Mouse (Mus musculus): ENCODE data around the gene Efnb2.

Gene Efnb2

DNA sequence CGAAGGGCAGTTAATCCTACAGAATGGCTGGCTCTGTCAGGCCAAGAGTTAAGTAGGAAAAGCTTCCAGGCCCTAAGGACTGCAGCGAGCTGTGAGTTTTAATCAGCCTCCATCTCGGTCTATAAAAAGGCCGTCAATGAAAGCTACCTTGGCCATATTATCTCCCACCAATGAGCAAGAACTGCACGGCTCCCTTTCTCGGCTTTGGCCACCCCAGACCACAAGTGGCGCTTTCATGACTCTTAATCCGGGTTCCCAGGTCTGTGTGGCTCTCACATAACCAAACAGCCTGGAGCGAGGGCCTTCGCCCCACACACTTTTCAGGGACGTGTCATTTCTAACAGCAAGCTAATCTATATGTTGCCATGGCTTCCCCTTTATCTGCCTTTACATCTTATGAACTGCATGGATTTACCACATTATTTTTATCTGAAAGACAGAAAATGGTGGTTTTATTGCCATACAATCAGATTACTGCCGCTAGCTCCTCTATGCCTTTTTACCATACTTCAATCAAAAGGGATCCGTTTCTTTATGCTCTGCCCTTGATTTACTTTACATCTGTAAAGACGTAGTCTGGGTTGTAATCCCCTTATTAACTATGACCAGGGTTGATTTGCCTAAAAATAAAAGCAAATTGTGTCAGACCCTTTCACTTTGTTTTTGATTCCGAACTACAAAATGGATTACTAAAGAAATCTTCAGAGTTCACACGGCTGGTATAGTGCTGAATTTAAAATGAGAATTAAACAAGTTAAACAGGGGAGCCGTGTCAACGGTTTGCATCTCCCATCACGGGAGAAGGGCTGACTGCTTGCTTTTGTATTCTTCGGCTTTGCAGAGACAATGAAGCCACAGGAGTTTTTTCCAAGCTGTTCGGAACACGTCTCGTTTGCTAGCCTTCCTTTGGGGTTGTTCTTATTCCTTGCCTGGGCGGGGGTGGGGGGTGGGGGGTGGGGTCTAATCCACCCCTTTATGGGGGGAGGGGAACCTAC, 5.4 kb downstream of the Efnb2 start:
- DNase-seq, result no peak

DNA sequence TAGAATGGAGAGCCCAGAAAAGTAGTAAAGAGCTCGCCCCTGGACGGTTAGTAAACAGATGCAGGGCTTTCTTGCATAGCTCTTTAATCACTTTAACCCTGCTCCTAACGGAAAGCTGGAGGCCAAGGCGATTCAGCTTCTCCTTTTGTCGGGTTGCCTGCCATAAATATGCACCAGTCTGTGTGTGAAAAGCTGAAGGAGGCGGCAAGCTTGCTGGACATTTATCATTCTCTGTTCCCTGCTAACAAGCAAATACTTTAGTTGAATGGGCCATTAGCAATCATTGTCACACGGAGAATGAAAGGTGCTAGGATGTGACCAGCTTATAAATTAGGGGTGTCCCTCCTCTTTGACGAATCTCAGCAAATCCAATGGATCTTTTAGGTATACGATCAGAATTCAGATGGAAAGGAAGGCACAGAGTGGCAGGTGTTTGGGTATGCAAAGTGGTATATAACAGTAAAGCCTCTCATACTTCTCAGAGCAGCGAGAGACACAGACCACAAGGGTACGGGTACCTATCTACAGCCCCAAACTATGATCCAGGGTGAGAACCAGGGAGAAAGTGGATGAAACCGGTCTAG, 7.0 kb downstream of the Efnb2 start:
- DNase-seq, result no peak

DNA sequence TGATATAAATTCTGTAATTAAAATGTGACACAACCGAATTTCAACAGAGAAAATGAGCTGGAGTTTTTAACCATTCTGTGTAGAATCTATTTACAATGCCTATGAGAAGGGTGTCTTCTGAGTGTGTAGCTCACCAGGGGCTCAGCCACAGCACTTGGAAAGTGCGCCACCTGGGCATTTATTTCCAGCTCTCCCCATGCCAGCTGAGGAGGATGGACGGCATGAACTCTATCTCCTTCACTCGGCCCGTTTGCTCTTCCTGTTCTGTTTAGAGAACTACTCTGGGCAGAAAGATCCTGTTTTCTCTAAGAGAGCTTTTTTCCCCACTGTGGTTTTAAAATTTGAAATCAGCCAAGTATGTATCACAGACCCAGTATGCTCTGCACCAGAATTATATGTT, 7.7 kb downstream of the Efnb2 start:
- DNase-seq, result no peak

DNA sequence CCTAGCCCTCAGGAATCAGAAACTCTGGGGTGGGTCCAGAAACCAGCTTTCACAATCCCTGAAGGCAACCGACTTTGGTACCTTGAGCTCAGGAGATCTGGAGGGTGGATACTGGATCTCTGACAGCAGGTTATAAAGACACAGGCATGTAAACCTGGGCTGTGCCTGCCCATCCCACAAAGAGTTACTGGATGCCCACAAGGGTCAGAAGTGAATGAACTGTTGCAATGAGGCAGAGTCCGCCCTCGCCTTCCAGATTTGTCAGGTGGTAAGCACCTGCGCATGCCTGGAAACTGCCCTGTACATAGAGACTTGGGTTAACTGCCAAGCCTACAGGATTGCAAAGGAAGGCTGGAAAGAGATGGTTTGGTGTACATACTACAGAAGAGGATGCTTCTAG, 8.7 kb downstream of the Efnb2 start:
- DNase-seq, result no peak

DNA sequence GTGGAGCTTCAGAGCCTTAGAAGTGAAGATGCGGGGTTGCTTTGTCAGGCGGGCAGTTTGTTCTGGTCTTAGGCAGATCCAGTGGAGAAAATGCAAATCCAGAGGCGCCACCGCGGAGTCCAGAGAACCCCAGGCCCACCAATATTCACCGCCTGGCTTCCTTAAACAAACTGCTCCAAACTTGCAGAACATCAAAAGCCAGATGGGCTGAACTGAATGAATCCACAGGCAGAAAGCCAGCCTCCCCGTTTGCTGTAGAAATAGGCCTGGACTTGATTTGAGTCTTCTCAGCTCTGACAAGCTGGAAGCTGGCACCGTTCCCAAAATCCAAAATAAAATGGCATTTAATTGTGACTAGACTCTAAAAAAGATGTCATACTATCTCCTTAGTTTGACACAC, 11.1 kb downstream of the Efnb2 start:
- DNase-seq, result peak; percentile 57

DNA sequence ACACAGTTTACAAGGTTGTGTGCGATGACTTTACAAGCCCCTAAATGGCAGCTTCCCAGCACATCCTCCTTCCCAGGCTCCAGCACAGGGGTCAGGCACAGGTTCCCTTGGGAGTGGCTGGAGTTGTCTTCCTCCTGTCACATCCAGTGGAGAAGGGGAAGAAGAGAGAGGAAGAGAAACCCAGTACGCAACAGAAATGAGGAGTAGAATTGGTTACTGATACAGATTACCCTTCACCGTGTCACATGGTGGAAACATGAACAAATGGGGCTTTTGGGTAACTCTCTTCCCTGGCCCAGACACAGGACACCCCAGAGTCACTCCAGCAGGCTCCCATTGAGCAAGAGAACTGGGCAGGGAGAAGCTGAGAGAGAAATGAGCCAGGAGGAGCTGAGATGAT, 11.5 kb downstream of the Efnb2 start:
- no peak for DNase-seq

DNA sequence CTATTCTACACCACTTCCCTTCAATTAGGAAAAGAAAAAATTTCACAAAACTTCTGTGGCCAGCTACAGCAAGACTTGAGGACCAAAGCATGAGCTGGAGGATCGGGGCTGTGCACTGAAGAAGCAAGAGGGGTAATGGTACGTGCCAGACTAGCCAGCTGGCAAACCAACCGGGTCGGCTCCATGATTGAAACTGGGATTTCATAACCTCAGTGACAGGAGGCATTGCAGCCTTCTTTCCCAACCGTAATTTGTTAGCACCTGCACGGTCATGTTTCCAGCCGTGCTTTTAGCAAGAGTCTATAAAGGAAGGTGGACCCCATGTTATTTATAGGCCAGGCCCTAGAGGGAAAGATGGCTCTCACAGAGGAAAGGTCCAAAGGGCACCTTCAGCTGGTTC, 12.4 kb downstream of the Efnb2 start:
- DNase-seq, result no peak

DNA sequence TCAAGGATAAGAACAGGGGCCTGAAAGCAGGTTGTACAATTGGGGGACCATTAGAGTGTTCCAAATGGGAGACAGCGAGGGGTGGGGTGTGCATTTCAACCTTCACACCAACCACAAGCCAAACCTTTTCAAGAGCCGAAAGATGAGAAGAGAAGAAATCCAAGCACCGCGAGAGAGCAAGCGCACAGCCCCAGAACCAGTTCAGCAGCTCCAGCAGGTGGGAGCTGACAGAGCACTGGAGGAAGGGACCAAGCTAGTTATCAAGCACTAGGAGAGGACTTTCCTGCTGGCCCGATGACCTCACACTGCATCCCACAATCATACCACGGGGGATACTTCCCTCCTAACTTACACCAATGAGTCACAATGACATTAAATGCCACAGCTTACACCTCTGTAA, 13.2 kb downstream of the Efnb2 start:
- no peak for DNase-seq

DNA sequence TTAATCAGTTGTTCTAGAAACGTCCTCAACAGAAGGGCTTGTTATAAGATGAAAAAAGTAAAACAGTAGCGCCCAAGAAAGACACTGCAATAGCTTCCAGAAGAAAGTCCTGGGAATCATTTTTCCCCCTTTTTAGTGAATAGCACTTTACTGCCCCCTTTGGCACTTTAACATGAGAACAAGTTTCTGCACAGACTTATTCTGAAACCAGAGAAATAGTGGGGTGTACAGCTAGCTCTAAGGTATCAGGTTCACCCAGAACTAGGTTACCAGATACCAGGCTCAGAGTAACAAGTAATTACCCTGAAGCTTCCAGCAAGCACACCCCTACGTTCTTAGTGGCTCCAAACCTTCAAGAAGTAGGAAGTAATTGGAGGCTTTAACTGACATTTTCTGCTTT, 13.7 kb downstream of the Efnb2 start:
- no peak for DNase-seq

DNA sequence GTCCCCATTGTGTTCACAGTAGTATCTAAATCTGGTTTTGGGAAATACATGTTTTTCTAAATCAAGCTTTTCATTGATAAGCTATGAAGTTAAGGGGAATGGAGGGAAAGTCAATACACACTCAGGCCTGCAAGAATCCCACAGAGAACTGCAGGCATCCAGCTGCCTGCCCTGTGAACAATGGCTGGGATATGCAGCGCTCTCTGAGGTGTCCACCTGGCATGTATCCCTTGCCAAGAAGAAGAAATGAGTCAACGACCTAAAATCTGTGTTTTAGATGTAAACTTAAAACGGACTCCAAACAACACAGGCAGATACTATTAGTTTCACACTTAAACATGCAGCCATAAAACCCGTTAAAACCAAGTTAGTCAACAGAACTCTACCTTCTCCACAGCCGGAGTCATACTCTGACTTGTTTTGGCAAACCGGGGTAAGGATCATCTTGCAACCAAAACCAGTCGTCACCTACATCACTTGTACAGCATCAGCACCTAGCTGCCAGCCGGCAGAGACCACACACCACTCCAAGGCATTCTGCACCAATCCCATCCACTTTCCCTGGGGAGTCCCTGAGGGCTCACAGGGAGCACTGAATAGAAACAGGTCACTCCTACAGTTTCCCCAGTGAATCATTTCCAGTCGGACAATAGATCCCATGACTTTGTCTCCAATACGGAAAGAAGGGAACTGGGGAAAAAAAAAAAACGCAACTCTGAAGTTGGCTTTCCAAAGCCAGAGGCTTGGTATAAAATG, 16.7 kb downstream of the Efnb2 start:
- no peak for DNase-seq

DNA sequence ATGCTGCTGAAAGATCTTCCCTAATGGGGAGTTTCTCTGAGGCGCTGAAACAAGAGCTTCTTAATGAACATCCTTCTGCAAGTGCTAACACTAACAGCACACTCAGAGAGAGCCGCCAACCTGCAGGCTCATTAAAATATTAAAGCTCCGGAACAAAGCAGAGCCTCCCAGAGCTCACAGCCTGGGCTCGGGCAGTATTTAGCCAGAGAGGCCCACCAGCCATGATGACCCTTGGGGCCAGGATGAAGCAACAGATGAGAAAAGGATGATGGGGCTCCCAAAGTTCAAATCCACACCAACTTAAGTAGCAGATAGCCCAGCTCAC, 20.8 kb downstream of the Efnb2 start:
- DNase-seq, result no peak

DNA sequence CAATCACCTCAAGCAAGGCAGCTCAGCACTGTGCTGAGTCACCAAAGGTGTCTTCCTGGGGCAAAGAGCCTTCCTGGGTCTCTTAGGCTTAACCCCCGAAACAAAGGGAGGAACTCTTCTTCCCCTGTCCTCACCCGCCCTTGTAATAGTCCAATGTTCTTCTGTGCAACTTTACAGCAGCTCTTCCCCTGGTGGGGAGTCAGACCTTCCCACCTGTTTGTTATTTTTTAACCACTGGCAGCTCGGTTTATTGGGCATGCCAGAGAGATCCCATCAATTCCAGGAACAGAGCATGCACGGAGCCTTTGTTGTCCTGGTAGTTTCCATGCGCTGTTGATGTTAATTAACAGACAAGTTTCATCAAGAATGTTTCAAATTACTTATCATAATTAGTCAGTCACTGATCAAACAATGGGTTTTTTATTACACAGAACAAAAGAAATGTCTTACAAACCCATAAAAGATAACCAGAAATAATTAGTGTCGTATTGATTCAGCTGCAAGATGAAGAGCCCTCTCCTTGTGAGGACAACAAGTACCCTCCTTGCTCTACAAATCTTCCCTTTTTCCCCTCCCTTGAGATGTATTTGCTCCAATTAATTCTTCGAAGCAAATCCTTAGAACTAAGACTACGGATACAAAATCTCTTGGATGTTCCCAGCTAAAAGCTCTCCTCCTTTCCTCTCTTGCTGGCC, 21.3 kb downstream of the Efnb2 start:
- no peak for DNase-seq

DNA sequence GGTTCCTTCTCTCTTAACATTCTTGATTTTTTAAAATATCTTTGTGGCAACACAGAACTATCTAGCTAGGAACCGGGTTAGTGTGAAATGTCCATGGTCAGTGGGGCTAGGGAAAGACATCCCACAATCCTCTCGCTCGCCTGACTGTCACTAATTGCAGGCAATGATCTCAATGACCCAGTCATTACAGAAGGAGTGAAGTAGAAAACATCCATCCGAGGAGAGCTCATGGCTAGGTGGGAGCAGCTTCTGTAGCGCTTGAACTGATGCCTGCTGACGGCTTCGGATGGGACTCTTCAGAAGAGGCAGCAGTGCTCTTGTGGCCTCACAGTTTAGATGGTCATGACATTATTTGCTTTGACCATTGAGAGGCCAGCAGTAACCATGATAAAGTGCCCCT, 29.6 kb downstream of the Efnb2 start:
- DNase-seq, result no peak

DNA sequence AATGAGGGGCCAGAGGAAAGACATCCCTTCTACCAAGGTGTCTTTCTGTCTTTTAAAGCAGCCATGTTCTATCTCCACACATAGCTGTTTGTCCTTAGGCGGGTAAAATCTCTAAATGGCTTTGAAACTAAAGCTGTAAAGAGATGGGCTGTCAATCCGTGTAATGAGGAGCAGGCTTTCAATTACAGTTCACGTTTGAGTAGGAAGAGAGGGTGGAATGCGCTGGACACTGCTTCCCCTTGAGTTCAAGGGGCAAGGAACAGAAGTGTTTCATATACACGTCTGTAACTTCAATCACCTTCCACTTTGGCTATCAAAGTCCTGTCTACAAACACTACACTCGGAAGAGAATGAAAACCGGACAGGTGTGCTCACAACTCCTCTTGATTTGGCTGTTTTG, 37.0 kb downstream of the Efnb2 start:
- DNase-seq, result no peak

DNA sequence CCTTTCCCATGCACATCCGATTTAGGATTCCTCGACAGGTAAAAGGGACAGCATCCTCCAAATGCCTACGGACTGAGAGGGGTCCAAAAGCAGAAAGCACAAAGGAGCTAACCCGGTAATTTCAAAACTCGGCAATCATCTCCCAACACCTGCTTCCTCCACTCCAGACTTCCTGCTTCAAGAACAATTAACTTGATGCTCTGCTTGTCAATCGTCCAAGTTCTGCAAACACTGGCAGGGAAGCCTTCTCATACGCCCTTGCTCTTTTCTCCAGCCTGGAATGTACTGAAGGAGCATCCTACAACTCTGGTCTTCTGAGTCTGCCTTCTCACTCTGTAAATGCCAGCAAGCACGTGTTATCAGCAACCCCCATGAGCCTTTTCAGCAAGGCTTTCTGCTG, 37.6 kb downstream of the Efnb2 start:
- DNase-seq, result peak; percentile 45

DNA sequence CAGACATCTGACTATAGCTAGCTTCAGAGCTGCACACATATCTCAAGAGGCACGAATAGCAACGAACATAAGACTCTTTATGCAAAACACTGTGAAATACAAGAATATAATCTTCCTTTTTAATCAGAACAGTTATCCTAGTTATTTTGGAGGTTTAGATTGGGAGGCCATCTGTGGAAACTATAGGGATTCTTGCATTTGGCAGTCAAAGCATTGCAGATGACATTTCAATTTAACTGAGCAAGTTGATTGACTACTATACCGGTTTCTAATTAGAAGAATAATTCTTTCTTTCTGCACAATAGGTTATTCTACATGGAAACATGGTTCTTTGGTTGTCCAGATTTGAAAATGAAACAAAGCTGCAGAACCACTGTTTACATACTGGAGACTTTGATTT, 38.6 kb downstream of the Efnb2 start:
- no peak for DNase-seq

DNA sequence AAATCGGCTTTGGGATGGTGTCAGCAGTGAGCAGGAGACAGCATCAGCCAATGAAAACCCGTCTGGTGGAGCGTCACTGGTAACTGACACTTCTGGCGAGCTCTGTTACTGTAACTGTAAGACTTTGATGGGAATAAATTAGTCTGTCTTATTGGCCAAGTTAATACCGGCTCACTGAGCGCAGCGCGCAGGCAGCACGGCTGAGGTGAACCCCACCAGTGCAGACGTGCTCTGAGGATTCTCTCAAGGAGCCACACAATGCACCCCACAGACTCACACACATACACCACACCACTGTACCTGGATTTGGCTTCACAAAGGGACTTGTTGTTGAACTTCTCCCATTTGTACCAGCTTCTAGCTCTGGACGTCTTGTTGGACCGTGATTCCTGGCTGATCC, 39.0 kb downstream of the Efnb2 start:
- no peak for DNase-seq

DNA sequence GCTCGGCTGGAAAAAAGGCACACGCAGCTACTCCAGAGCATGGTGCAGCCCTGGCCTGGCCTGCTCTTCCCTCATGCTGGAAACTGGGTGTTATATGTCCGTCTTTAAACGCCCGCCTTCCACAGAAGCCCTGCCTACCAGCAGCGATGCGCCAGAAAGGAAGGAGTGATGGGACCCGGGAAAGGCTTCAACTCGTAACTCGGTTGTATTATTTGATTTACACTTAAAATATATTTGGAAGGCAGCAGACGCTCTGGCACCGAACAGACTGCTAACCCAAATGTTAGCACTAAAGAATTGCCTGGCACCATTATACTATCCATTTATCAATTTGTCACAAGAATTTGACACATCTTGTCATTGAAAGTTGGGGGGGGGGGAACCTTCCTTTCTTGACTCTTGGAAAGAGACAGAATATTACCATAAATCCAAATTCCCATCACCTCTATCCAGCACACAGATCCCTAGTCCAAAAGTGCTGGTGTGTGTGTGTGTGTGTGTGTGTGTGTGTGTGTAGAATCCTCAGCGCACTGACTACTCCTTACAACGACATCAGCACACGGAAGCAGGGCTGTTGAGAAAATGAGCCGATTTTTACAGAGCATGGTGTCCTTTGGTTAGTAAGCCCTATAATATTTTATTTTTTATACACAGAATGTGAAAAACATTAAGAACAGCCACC, 39.7 kb downstream of the Efnb2 start:
- no peak for DNase-seq

DNA sequence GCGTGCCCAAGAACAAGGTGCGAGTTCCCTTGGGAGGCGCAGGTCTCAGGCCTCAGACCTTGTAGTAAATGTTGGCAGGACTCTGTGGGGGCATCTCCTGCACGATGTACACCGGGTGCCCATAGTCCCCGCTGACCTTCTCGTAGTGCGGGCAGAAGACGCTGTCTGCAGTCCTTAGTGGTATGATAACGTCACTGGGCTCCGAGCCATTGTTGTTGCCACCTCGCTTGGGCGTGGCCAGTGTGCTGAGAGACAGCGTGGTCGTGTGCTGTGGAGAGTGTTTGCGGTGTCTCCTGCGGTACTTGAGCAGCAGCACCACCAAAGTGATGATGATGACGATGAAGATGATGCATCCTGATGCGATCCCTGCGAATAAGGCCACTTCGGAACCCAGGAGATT, 40.5 kb downstream of the Efnb2 start:
- DNase-seq, result no peak

DNA sequence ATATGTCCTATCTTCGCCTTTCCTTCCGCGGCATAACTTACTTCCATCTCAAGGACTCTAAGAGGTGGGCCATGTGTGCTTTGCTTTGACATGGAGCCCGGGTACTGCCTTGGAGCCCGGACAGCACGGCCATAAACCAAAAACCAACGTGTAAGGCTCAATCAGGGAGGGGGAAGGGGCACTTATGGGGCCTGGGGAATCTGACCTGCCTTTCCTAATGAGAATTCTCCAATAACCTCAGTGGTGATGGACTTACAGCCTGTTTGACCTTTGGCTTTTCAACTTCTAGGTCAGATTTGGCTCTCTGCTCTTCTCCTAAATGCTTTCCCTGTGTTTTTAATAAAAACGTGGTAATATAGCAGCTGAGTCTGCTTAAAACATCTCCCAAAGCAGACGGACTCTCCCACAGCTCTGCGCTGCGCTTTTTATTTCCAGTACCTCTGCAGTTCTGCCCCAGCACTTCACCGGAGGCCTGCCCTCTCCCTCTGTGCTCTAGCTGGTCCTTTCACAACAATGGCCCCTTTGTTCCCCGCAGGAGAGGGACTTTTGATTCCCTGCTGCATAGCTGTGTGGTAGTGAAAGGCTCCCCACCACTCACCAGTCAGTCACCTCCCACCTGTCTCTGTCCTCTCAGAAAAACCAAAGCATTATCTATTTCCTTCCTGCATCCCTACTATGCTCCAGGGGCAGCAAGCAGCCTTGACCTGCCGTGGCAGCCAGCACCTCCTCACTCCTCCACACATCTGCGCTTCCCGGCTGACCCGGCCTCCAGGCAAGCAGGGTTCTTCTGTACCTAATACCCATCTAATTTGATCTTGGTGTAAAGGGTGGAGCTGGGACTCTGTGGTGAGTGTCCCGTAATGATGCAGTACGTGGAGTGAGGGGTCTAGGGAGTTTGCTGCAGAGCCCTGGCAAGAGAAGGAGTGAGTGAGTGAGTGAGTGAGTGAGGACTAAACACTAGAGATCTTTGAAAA, 41.5 kb downstream of the Efnb2 start:
- no peak for DNase-seq

DNA sequence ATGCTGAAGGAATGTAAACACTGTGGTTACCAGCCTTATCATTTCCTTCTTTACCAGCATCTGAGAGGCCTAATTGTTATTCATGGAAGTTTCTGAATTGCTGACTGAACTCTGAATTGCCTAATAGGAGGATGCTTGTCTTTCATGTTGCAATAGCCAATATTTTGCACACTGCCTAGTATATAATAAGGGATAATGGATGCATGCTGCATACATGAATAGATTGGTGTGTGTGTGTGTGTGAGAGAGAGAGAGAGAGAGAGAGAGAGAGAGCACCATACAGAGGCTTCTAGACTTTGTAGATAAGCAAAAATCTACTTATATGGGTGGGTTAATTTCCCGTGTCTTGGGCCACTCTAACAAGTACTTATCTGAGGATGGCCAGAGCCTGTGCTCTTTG, 47.2 kb downstream of the Efnb2 start:
- DNase-seq, result no peak

DNA sequence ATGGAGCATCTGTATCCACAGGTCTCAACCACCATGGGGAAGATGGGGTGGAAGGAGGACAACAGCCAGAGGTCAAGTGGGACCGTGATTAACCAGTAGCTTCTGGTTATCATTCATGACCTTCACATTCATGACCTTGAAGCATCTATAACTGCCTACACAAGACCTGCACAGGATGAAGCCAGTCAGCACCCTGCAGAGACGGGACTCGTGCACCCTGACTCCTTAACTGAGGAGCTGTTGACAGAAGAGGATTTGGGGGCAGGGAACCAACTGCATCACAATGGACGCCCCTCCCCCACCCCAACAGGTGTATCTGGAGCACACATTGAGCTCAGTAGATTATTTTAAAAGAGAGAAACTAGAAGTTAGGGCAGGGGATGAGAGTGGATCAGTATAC, 49.1 kb downstream of the Efnb2 start:
- no peak for DNase-seq
